Mouse (Mus musculus) MEL (cell line): ENCODE results near the gene Pdk2. TPM values are rescaled to one million over a fixed set of nuclear protein-coding genes. Genes with fewer than 3 reads are reported as not detected.

ENCODE experiments used
- DNase-seq: peaks from one replicate; pipeline ENCODE4 v3.0.0; 2011; ENCODE audit warnings: low read depth, low spot score
- H3K27ac ChIP-seq: 2 replicates; pipeline ENCODE4 v1.5.1; 2012; ENCODE audit warnings: low read depth, mild to moderate bottlenecking, control low read depth, low read length, moderate library complexity; ENCODE audit not compliant: control insufficient read depth
- H3K27me3 ChIP-seq, 2 experiments: fragments of 150-350 bp in 1 of 2; sonication (generic) in 1 of 2; 2 replicates each; pipeline ENCODE4 v1.6.1; 2012; ENCODE audit warnings: low read length in 2 of 2, mild to moderate bottlenecking in 2 of 2, improper control_type of control experiment in 1 of 2, moderate library complexity in 1 of 2; ENCODE audit not compliant: insufficient read depth in 2 of 2, control insufficient read depth in 1 of 2
- H3K36me3 ChIP-seq, 2 experiments: 2 replicates each; pipeline ENCODE4 v1.6.1; 2012 to 2014; ENCODE audit warnings: low read length in 2 of 2, improper control_type of control experiment in 1 of 2, inconsistent platforms in 1 of 2, mild to moderate bottlenecking in 1 of 2; ENCODE audit not compliant: insufficient read depth in 2 of 2, control insufficient read depth in 1 of 2
- H3K4me1 ChIP-seq, 2 experiments: fragments of 150-350 bp in 1 of 2; sonication (generic) in 1 of 2; 2 replicates each; pipeline ENCODE4 v1.6.1; 2012; ENCODE audit warnings: low read length in 2 of 2, improper control_type of control experiment in 1 of 2, mild to moderate bottlenecking in 1 of 2; ENCODE audit not compliant: insufficient read depth in 2 of 2, control insufficient read depth in 1 of 2
- H3K4me3 ChIP-seq, 2 experiments: fragments of 150-350 bp in 1 of 2; sonication (generic) in 1 of 2; 2 replicates each; pipeline ENCODE4 v1.5.1; 2012; ENCODE audit warnings: low read depth in 2 of 2, low read length in 2 of 2, mild to moderate bottlenecking in 2 of 2, moderate library complexity in 2 of 2, control low read depth in 1 of 2, improper control_type of control experiment in 1 of 2; ENCODE audit not compliant: control insufficient read depth in 1 of 2, insufficient read depth in 1 of 2
- H3K79me2 ChIP-seq: 2 replicates; pipeline ENCODE4 v1.6.1; 2012; ENCODE audit warnings: mild to moderate bottlenecking, low read length, moderate library complexity; ENCODE audit not compliant: control insufficient read depth, poor library complexity, insufficient read depth
- H3K9ac ChIP-seq: 2 replicates; pipeline ENCODE4 v1.6.1; 2012; ENCODE audit warnings: low read depth, mild to moderate bottlenecking, control low read depth, low read length, moderate library complexity; ENCODE audit not compliant: control insufficient read depth, poor library complexity, severe bottlenecking
- H3K9me3 ChIP-seq: fragments of 150-350 bp; sonication (generic); replicated peaks from 2 replicates; pipeline ENCODE4 v1.6.1; 2012; ENCODE audit warnings: mild to moderate bottlenecking, low read length, improper control_type of control experiment, moderate library complexity; ENCODE audit not compliant: insufficient read depth
- BHLHE40 ChIP-seq: IDR thresholded peaks from 2 replicates; pipeline ENCODE4 v1.6.1; 2012; ENCODE audit warnings: low read depth, mild to moderate bottlenecking, inconsistent platforms, low read length, improper control_type of control experiment, borderline replicate concordance
- CHD2 ChIP-seq: IDR thresholded peaks from 2 replicates; pipeline ENCODE4 v1.6.1; 2011; ENCODE audit warnings: low read length, improper control_type of control experiment
- CTCF ChIP-seq, 3 experiments: IDR thresholded peaks in 2 of 3; conservative IDR thresholded peaks in 1 of 3; 2 replicates each; pipeline ENCODE4 v1.5.1; 2011 to 2012; ENCODE audit warnings: low read length in 3 of 3, low read depth in 2 of 3, mild to moderate bottlenecking in 2 of 3, improper control_type of control experiment in 1 of 3, inconsistent platforms in 1 of 3, mixed read lengths in 1 of 3, moderate library complexity in 1 of 3; ENCODE audit not compliant: control insufficient read depth in 1 of 3, insufficient read depth in 1 of 3, poor library complexity in 1 of 3, severe bottlenecking in 1 of 3
- EP300 ChIP-seq, 2 experiments: IDR thresholded peaks; 2 replicates each; pipeline ENCODE4 v1.6.1; 2011; ENCODE audit warnings: improper control_type of control experiment in 2 of 2, low read length in 2 of 2, low read depth in 1 of 2, mild to moderate bottlenecking in 1 of 2
- ETS1 ChIP-seq: IDR thresholded peaks from 2 replicates; pipeline ENCODE4 v1.6.1; 2012; ENCODE audit warnings: low read depth, mild to moderate bottlenecking, inconsistent platforms, low read length, improper control_type of control experiment, moderate library complexity
- GABPA ChIP-seq: IDR thresholded peaks from 2 replicates; pipeline ENCODE4 v1.6.1; 2012; ENCODE audit warnings: low read depth, mild to moderate bottlenecking, inconsistent platforms, low read length, improper control_type of control experiment, moderate library complexity
- GATA1 ChIP-seq: IDR thresholded peaks from 2 replicates; pipeline ENCODE4 v1.6.1; 2011; ENCODE audit warnings: low read depth, low read length, improper control_type of control experiment
- HCFC1 ChIP-seq: IDR thresholded peaks from 2 replicates; pipeline ENCODE4 v1.6.1; 2012; ENCODE audit warnings: low read depth, mild to moderate bottlenecking, inconsistent platforms, low read length, improper control_type of control experiment, moderate library complexity
- JUND ChIP-seq: IDR thresholded peaks from 2 replicates; pipeline ENCODE4 v1.6.1; 2011; ENCODE audit warnings: low read depth, mild to moderate bottlenecking, improper control_type of control experiment, low read length
- MAFK ChIP-seq: IDR thresholded peaks from 2 replicates; pipeline ENCODE4 v1.6.1; 2011; ENCODE audit warnings: low read depth, mild to moderate bottlenecking, low read length, improper control_type of control experiment, borderline replicate concordance
- MAZ ChIP-seq: IDR thresholded peaks from 2 replicates; pipeline ENCODE4 v1.6.1; 2012; ENCODE audit warnings: low read depth, mild to moderate bottlenecking, inconsistent platforms, low read length, improper control_type of control experiment
- MYB ChIP-seq: IDR thresholded peaks from 2 replicates; pipeline ENCODE4 v1.6.1; 2011; ENCODE audit warnings: mild to moderate bottlenecking, low read depth, low read length, improper control_type of control experiment
- POLR2AphosphoS5 ChIP-seq: IDR thresholded peaks from 2 replicates; pipeline ENCODE4 v1.6.1; 2012; ENCODE audit warnings: low read depth, borderline replicate concordance, mild to moderate bottlenecking, inconsistent platforms, low read length, moderate library complexity, mixed read lengths
- RAD21 ChIP-seq: IDR thresholded peaks from 2 replicates; pipeline ENCODE4 v1.6.1; 2011; ENCODE audit warnings: mild to moderate bottlenecking, low read depth, low read length, improper control_type of control experiment
- RCOR1 ChIP-seq: IDR thresholded peaks from 2 replicates; pipeline ENCODE4 v1.6.1; 2012; ENCODE audit warnings: low read depth, mild to moderate bottlenecking, inconsistent platforms, low read length, improper control_type of control experiment
- SMC3 ChIP-seq: IDR thresholded peaks from 2 replicates; pipeline ENCODE4 v1.6.1; 2011; ENCODE audit warnings: low read depth, low read length, improper control_type of control experiment
- TAL1 ChIP-seq: IDR thresholded peaks from 2 replicates; pipeline ENCODE4 v1.6.1; 2012; ENCODE audit warnings: mild to moderate bottlenecking, inconsistent platforms, low read length, moderate library complexity, mixed read lengths
- TBP ChIP-seq: IDR thresholded peaks from 2 replicates; pipeline ENCODE4 v1.8.0; 2011; ENCODE audit warnings: low read depth, low read length, improper control_type of control experiment
- USF1 ChIP-seq: IDR thresholded peaks from 2 replicates; pipeline ENCODE4 v1.6.1; 2014; ENCODE audit warnings: low read depth, mild to moderate bottlenecking, inconsistent platforms, low read length, improper control_type of control experiment, moderate library complexity
- USF2 ChIP-seq, 2 experiments: IDR thresholded peaks; 2 replicates each; pipeline ENCODE4 v1.6.1; 2011 to 2012; ENCODE audit warnings: improper control_type of control experiment in 2 of 2, low read length in 2 of 2, borderline replicate concordance in 1 of 2, inconsistent platforms in 1 of 2, low read depth in 1 of 2, mild to moderate bottlenecking in 1 of 2; ENCODE audit not compliant: insufficient read depth in 1 of 2
- ZC3H11A ChIP-seq: IDR thresholded peaks from 2 replicates; pipeline ENCODE4 v1.6.1; 2012; ENCODE audit warnings: low read depth, mild to moderate bottlenecking, inconsistent platforms, low read length, improper control_type of control experiment
- ZKSCAN1 ChIP-seq: IDR thresholded peaks from 2 replicates; pipeline ENCODE4 v1.6.1; 2012; ENCODE audit warnings: low read depth, mild to moderate bottlenecking, inconsistent platforms, low read length, improper control_type of control experiment, moderate library complexity
- ZNF384 ChIP-seq: IDR thresholded peaks from 2 replicates; pipeline ENCODE4 v1.6.1; 2012; ENCODE audit warnings: low read depth, mild to moderate bottlenecking, inconsistent platforms, low read length, improper control_type of control experiment
- polyA plus RNA-seq, 2 experiments: library from polyadenylated mRNA; stranded (reverse) in 1 of 2; unstranded in 1 of 2; fragments of >175 nt in 1 of 2; fragments of >200 nt in 1 of 2; gene quantifications; 2 replicates each; pipeline versions ENCODE4 v1.2.1 to v1.2.4; 2012; ENCODE audit warnings: low replicate concordance in 2 of 2, low read depth in 1 of 2; ENCODE audit not compliant: insufficient read length in 2 of 2, insufficient read depth in 1 of 2, missing spikeins in 1 of 2
- total RNA-seq: library from RNA; depleted of rRNA; stranded (reverse); fragments of 300-350 nt; gene quantifications from 2 replicates; pipeline ENCODE4 v1.2.3, GENCODE M21; 2012

The Pdk2 gene
- total and polyA plus RNA-seq, 3 experiments: 0.81 to 8.0 TPM; not detected in 1

DNA sequence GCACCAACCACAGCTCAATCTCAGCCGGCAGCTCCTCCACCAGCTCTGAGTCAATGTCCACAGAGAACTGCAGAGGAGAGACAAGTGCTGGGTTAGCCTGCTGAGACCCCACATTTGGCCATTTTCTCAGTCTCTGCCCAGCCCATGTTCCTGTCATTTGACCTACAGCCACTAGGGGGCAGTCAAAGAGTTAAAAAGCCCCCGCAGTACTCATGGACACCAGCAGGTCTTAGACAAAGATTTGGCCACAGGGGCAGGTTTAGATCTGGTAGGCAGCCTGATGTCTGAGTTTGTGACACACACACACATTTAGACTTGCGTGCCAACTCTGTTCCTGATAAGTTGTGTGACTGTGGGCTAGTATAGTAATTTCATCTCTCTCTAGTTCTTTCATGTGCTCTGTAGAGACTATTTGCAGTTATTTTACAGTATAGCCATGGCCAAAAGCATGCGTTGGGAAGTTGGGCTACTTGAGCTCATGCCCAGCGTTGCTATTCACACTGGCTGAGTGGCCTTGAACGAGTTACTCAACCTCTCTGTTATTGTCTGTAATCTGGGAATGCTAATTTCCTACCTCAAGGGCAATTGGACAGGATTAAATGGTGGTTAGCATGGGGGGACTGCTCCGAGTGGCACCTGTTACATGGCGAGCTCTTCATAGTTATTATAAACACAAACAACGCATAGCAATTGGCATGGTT lies 6.0 kb upstream of the Pdk2 start:
- H3K9ac ChIP-seq: no peak overlapping the region
- no peaks in the 10 kb centered on the region for H3K79me2 ChIP-seq
- H3K4me3 ChIP-seq: no peak overlapping the region
- H3K36me3 ChIP-seq: no peaks in the 10 kb centered on the region
- H3K27ac ChIP-seq: no peak overlapping the region
- H3K27me3 ChIP-seq: peaks cover 21 to 33% of the 10 kb centered on the region in 2 experiments
- TF ChIP-seq MAZ: peak; percentile 31; the same call in 1 of the 2 replicates
- TF ChIP-seq ZC3H11A: peak; percentile 39; the same call in 1 of the 2 replicates
- no peak for TF ChIP-seq TAL1
- peak; percentile 78 for TF ChIP-seq RAD21
- peak; percentile 72 for TF ChIP-seq SMC3
- TF ChIP-seq CTCF (IDR thresholded peaks at IDR 0.05 in 2 of 3, conservative IDR thresholded peaks at IDR 0.05 in 1 of 3; ENCODE audit: control insufficient read depth in 1 of 3, insufficient read depth in 1 of 3, low read depth in 2 of 3, low read length in 3 of 3, poor library complexity in 1 of 3, severe bottlenecking in 1 of 3): peak; percentile 83 to 95 (median 88)
- no peak for TF ChIP-seq MYB
- no peaks in the 10 kb centered on the region for H3K4me1 ChIP-seq
- DNase-seq: peak; percentile 82
- no peaks in the 10 kb centered on the region for H3K9me3 ChIP-seq

DNA sequence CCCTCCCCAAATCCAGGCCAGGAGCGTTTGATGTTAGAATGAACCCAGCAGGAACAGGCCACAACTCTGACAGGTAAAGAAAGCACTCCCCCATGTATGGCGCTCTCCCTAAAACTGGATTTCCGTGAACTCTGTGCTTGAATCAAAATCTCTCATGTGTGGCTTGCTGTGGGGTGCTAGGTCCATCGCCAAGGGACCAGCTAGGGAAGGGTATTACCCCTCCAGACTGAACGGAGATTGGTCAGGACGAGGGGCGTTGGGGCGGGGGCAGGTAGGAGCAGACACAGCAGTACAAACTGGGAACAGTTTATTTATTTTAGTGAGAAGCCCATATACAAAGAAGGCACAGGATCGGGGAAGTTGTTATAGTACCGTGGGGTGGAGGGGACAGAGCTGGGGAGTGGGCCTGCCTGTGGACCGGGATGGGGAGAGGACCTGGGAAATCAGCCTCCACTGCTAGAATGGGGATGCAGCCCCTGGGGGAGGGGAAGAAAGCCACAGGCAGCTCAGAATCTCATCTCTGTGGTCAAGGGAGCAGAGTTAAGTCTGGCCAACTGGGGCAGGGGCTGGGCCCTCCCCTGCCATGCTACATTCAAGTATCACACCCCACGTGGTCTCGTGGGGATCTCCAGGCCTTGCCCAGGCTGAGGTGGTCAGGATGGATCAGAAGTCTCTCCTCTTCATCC lies 3.2 kb upstream of the Pdk2 start:
- no peak for TF ChIP-seq ZNF384
- no peak for TF ChIP-seq RAD21
- no peak for TF ChIP-seq ZKSCAN1
- no peak for TF ChIP-seq EP300 (IDR thresholded peaks at IDR 0.05; ENCODE audit: low read depth in 1 of 2, low read length in 2 of 2)
- TF ChIP-seq JUND: no peak
- H3K4me3 ChIP-seq: no peak overlapping the region
- H3K9me3 ChIP-seq: no peaks in the 10 kb centered on the region
- H3K27ac ChIP-seq: no peak overlapping the region
- no peak overlapping the region for H3K9ac ChIP-seq
- H3K4me1 ChIP-seq: peaks cover 0 to 7% of the 10 kb centered on the region in 2 experiments; a peak in 2 of 4 replicates
- peaks cover 11 to 14% of the 10 kb centered on the region in 2 experiments; a peak in 3 of 4 replicates for H3K27me3 ChIP-seq
- H3K79me2 ChIP-seq: no peaks in the 10 kb centered on the region
- DNase-seq: no peak
- H3K36me3 ChIP-seq: no peaks in the 10 kb centered on the region; a peak in 1 of 4 replicates

DNA sequence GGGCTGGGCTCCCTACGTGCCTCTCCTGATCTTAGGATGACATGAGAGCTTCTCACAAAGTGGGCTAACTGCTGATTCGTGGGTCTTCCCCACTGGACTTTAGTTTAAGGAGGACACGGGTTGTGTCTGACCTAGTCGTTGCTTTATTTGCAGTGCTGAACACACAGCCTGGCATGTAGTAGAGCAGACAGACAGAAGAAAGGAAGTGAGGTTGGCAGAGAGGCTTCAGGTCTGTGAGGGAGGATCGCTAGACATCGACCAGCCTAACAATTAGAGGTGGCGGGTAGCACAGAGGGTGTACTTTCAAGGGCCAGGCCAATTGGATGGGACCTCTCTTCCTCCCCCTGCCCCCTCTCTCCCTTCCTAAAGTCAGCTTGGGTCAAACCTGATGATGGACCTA lies 2.5 kb upstream of the Pdk2 start:
- H3K9ac ChIP-seq: no peak overlapping the region
- H3K27me3 ChIP-seq: peaks cover 7% of the 10 kb centered on the region in 2 experiments; a peak in 3 of 4 replicates
- H3K27ac ChIP-seq: no peak overlapping the region
- H3K4me3 ChIP-seq: no peak overlapping the region
- no peaks in the 10 kb centered on the region for H3K79me2 ChIP-seq
- H3K9me3 ChIP-seq: no peaks in the 10 kb centered on the region
- DNase-seq: no peak
- H3K4me1 ChIP-seq: peaks cover 0 to 7% of the 10 kb centered on the region in 2 experiments; a peak in 2 of 4 replicates
- H3K36me3 ChIP-seq: no peaks in the 10 kb centered on the region; a peak in 1 of 4 replicates
- TF ChIP-seq ETS1: no peak
- no peak for TF ChIP-seq JUND
- TF ChIP-seq RCOR1: no peak
- no peak for TF ChIP-seq USF1
- TF ChIP-seq MAZ: no peak
- TF ChIP-seq CHD2: no peak
- TF ChIP-seq USF2 (IDR thresholded peaks at IDR 0.05; ENCODE audit: borderline replicate concordance in 1 of 2, insufficient read depth in 1 of 2, low read depth in 1 of 2, low read length in 2 of 2): no peak
- TF ChIP-seq TBP: no peak
- no peak for TF ChIP-seq POLR2AphosphoS5
- TF ChIP-seq MAFK: no peak
- no peak for TF ChIP-seq HCFC1
- TF ChIP-seq GATA1: no peak
- no peak for TF ChIP-seq GABPA
- TF ChIP-seq BHLHE40: no peak
